Mouse (Mus musculus): ENCODE measurements around the gene Mlh3. TPM values are rescaled to one million over a fixed set of nuclear protein-coding genes. Genes with fewer than 3 reads are reported as not detected.
A peak's percentile ranks its signal among the peaks of the same experiment; 100 is the strongest.

Mlh3 gene
- polyA plus RNA-seq (2014; fragmentation: Nextera tagmentation; extraction: Ambion mirVana): 9.5 and 10.3 TPM in 2 replicates

- ATAC-seq (ENCODE audit: insufficient number of reproducible peaks, low FRiP score, low TSS enrichment, low read depth) (peak; percentile 85), DNase-seq (ENCODE audit: low spot score) (peak; percentile 91)
- Histone ChIP-seq H3K4me2 (ENCODE audit: low read depth, severe bottlenecking) (peak within 1 kb of the TSS; percentile 55), H3K4me3 (ENCODE audit: low read depth, low read length) (peak within 1 kb of the TSS; percentile 39), H3K9me3 (ENCODE audit: control insufficient read depth, low read length) (no peaks in the 10 kb centered on the region), H3K27me3 (ENCODE audit: control insufficient read depth, insufficient read depth, low read length) (no peaks in the 10 kb centered on the region), H3K36me3 (ENCODE audit: control insufficient read depth, insufficient read depth, low read length) (no peaks in the 10 kb centered on the region), H3K27ac (replicated peaks; ENCODE audit: low read depth, low read length) (peak within 1 kb of the TSS; percentile 91), H3K9ac (ENCODE audit: low read length) (peak within 1 kb of the TSS; percentile 73), H3K4me1 (ENCODE audit: control insufficient read depth, insufficient read depth, low read length) (peaks cover 7% of the 10 kb centered on the region; the same call in 1 of the 2 replicates)
- WGBS: under 1% methylated on average over 35 of the region's 35 CpGs
Observed at GRCm38 (mm10) chr12:85270319-85270718, at the start of gene Mlh3. Gene Mlh3, minus strand, starts transcription at chr12:85270599.

DNA sequence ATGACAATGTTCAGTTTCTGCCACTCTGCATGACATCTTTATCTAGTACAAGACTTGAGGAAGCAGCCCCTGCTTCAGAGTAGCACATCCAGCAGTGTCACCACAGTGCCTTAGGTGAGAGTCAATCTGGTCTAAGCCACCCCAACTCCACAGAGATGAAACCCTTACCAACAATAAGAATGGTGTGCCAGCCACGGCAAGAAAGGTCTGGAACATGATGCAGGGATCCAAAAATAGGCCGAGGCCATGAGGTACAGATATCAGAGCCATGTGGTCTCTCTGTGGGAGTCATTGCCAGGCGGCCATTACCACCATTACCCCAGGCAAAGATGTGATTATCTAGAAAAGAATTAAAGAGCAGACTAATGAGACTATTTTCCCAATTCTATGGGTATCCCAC lies 38.3 kb upstream of the Mlh3 start:
- 49% methylated on average over 3 of the region's 3 CpGs for WGBS
- H3K4me2 ChIP-seq (ENCODE audit: low read depth, severe bottlenecking): no peak overlapping the region
- ATAC-seq (ENCODE audit: insufficient number of reproducible peaks, low FRiP score, low TSS enrichment, low read depth) (no peak), DNase-seq (ENCODE audit: low spot score) (no peak)
- no peak overlapping the region for H3K4me3 ChIP-seq (ENCODE audit: low read depth, low read length)
- no peaks in the 10 kb centered on the region for H3K4me1 ChIP-seq (ENCODE audit: control insufficient read depth, insufficient read depth, low read length)
- H3K27ac ChIP-seq (replicated peaks; ENCODE audit: low read depth, low read length): no peak overlapping the region
- no peaks in the 10 kb centered on the region for H3K27me3 ChIP-seq (ENCODE audit: control insufficient read depth, insufficient read depth, low read length)
- H3K36me3 ChIP-seq (ENCODE audit: control insufficient read depth, insufficient read depth, low read length): peaks cover 18% of the 10 kb centered on the region
- no peak overlapping the region for H3K9ac ChIP-seq (ENCODE audit: low read length)
- H3K9me3 ChIP-seq (ENCODE audit: control insufficient read depth, low read length): no peaks in the 10 kb centered on the region

DNA sequence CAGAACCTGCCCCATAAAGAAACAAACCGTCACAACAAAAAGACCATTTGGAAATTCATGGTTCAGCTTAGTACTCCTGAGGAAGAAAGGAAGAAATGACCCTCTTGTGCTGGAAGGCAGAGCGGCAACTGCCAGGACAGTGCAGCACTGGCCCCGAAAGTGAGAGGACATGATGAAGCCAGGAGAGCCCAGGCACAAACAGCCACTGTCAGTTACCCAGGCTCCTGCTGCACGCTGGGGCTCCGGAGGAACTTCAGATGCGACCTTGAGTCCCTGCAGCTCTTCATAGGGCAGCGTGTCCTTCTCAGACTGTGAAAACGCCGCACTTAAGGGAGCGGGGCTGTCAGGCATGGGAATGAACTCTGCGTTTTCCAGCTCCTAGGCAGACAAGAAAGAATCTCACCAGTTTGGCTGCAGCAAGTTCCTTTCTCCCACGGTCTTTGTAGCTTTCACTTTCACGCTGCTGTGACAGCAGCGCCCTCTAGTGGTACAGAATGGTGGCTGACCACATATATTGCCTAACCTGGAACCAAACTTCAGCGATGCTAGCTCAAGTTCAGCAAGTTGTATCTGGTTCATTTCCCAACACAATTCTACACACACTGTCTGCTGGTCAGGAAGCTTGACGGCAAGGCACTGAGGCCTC lies 35.0 kb upstream of the Mlh3 start:
- Histone ChIP-seq H3K9ac (ENCODE audit: low read length) (no peak overlapping the region), H3K4me2 (ENCODE audit: low read depth, severe bottlenecking) (no peak overlapping the region), H3K4me3 (ENCODE audit: low read depth, low read length) (no peak overlapping the region), H3K4me1 (ENCODE audit: control insufficient read depth, insufficient read depth, low read length) (no peaks in the 10 kb centered on the region), H3K36me3 (ENCODE audit: control insufficient read depth, insufficient read depth, low read length) (peaks cover 19% of the 10 kb centered on the region), H3K9me3 (ENCODE audit: control insufficient read depth, low read length) (no peaks in the 10 kb centered on the region), H3K27ac (replicated peaks; ENCODE audit: low read depth, low read length) (no peak overlapping the region), H3K27me3 (ENCODE audit: control insufficient read depth, insufficient read depth, low read length) (no peaks in the 10 kb centered on the region)
- DNase-seq (ENCODE audit: low spot score) (peak; percentile 93), ATAC-seq (ENCODE audit: insufficient number of reproducible peaks, low FRiP score, low TSS enrichment, low read depth) (no peak; the same call in 1 of the 2 replicates)
- 51% methylated on average over 16 of the region's 16 CpGs for WGBS

DNA sequence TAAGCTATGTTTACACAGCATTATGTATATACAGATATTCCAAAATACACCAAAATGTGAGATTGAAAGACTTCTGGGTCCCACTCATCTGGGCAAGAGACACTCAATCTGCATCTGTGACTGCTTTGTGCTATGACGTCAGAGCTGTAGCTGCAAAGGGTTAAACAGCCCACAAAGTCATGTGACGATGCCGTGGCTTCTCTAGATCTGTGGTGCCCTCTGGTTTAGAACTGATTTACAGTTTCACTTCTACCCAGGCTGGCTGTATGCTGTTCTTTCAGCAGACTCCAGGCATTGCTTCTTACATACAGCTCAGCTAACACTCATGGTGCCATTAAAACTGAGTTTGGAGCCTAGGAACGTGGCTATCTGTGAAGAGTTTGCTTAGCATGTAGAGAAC lies 34.3 kb upstream of the Mlh3 start:
- Histone ChIP-seq H3K27ac (replicated peaks; ENCODE audit: low read depth, low read length) (no peak overlapping the region), H3K4me2 (ENCODE audit: low read depth, severe bottlenecking) (no peak overlapping the region), H3K9ac (ENCODE audit: low read length) (no peak overlapping the region), H3K4me3 (ENCODE audit: low read depth, low read length) (no peak overlapping the region), H3K36me3 (ENCODE audit: control insufficient read depth, insufficient read depth, low read length) (peaks cover 19% of the 10 kb centered on the region), H3K9me3 (ENCODE audit: control insufficient read depth, low read length) (no peaks in the 10 kb centered on the region), H3K4me1 (ENCODE audit: control insufficient read depth, insufficient read depth, low read length) (no peaks in the 10 kb centered on the region), H3K27me3 (ENCODE audit: control insufficient read depth, insufficient read depth, low read length) (no peaks in the 10 kb centered on the region)
- DNase-seq (ENCODE audit: low spot score) (no peak), ATAC-seq (ENCODE audit: insufficient number of reproducible peaks, low FRiP score, low TSS enrichment, low read depth) (no peak)
- WGBS: 74% methylated on average over 4 of the region's 4 CpGs

DNA sequence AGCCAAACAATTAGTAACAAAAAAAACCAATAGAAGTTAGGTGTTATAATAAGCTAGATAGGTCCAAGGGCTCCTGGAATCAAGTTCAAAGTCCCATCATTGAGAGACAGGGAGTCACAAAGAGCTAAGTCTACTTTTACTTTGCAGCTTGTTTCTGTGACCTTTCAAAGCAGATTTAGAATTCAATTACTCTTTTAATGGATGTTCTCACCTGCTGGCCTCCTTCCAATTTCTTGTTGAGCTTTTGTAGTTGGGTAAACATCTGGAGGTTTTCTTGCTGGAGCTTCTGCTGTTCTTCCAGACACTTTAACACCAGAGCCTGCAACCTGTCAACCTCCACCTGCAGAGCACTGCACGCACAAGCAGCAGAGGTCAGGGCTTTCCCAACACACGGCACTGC lies 32.9 kb upstream of the Mlh3 start:
- WGBS: 67% methylated on average over 2 of the region's 2 CpGs
- ATAC-seq (ENCODE audit: insufficient number of reproducible peaks, low FRiP score, low TSS enrichment, low read depth) (no peak), DNase-seq (ENCODE audit: low spot score) (no peak)
- Histone ChIP-seq H3K4me1 (ENCODE audit: control insufficient read depth, insufficient read depth, low read length) (0 out of 2 replicates have a peak, but pooled peaks cover 3% of the 10 kb centered on the region), H3K27ac (replicated peaks; ENCODE audit: low read depth, low read length) (no peak overlapping the region), H3K9ac (ENCODE audit: low read length) (no peak overlapping the region), H3K27me3 (ENCODE audit: control insufficient read depth, insufficient read depth, low read length) (no peaks in the 10 kb centered on the region), H3K4me3 (ENCODE audit: low read depth, low read length) (no peak overlapping the region), H3K9me3 (ENCODE audit: control insufficient read depth, low read length) (no peaks in the 10 kb centered on the region), H3K36me3 (ENCODE audit: control insufficient read depth, insufficient read depth, low read length) (peaks cover 16% of the 10 kb centered on the region), H3K4me2 (ENCODE audit: low read depth, severe bottlenecking) (no peak overlapping the region)

GRCm38 (mm10) chr12:85298835-85299180 lies 28.4 kb upstream of the Mlh3 start:
- Histone ChIP-seq H3K36me3 (ENCODE audit: control insufficient read depth, insufficient read depth, low read length) (peaks cover 7% of the 10 kb centered on the region; the same call in 1 of the 2 replicates), H3K27ac (replicated peaks; ENCODE audit: low read depth, low read length) (no peak overlapping the region), H3K4me3 (ENCODE audit: low read depth, low read length) (no peak overlapping the region), H3K9ac (ENCODE audit: low read length) (no peak overlapping the region), H3K27me3 (ENCODE audit: control insufficient read depth, insufficient read depth, low read length) (no peaks in the 10 kb centered on the region), H3K4me1 (ENCODE audit: control insufficient read depth, insufficient read depth, low read length) (peaks cover 15% of the 10 kb centered on the region; the same call in 1 of the 2 replicates), H3K9me3 (ENCODE audit: control insufficient read depth, low read length) (no peaks in the 10 kb centered on the region), H3K4me2 (ENCODE audit: low read depth, severe bottlenecking) (no peak overlapping the region)
- DNase-seq (ENCODE audit: low spot score) (no peak), ATAC-seq (ENCODE audit: insufficient number of reproducible peaks, low FRiP score, low TSS enrichment, low read depth) (no peak)
- 56% methylated on average over 1 of the region's 1 CpGs for WGBS

DNA sequence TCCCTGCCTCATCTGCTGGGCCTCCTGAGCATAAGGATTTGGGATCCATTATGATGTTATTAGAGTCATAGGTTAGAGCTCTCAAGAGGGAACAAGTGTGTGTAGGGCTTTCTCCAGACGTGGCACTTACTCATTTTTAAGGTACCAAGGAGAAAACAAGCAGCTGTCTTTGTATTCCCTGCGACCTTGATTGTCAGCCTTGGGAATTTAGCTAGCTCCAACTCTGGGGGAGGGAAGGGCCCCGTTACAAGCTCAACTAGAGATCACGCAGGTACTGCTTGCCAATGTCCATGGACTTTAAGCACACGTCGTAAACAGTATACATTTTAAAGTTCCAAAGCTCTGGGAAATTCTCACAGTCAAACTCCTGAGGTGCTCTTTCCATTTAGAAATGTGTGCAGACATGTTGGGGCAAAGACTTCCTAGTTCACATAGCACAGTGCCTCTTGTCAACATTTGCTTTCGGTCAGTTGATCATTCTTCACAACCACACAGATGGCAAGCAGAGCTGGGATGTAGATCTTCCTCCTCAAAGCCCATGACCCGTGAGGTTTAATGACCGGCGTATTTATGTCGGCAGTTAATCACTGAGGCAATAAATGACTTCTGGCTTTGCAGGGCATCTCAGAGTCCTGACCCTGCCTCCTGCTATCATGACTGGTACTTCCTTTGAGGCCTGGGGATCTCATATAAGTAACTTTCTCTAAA lies 27.9 kb upstream of the Mlh3 start:
- no peak overlapping the region for H3K27ac ChIP-seq (replicated peaks; ENCODE audit: low read depth, low read length)
- no peaks in the 10 kb centered on the region for H3K9me3 ChIP-seq (ENCODE audit: control insufficient read depth, low read length)
- DNase-seq (ENCODE audit: low spot score) (peak; percentile 50), ATAC-seq (ENCODE audit: insufficient number of reproducible peaks, low FRiP score, low TSS enrichment, low read depth) (no peak)
- no peaks in the 10 kb centered on the region for H3K27me3 ChIP-seq (ENCODE audit: control insufficient read depth, insufficient read depth, low read length)
- no peak overlapping the region for H3K4me3 ChIP-seq (ENCODE audit: low read depth, low read length)
- H3K4me2 ChIP-seq (ENCODE audit: low read depth, severe bottlenecking): no peak overlapping the region
- H3K4me1 ChIP-seq (ENCODE audit: control insufficient read depth, insufficient read depth, low read length): peaks cover 15% of the 10 kb centered on the region; the same call in 1 of the 2 replicates
- no peak overlapping the region for H3K9ac ChIP-seq (ENCODE audit: low read length)
- 19% methylated on average over 11 of the region's 11 CpGs for WGBS
- H3K36me3 ChIP-seq (ENCODE audit: control insufficient read depth, insufficient read depth, low read length): peaks cover 5% of the 10 kb centered on the region; the same call in 1 of the 2 replicates

DNA sequence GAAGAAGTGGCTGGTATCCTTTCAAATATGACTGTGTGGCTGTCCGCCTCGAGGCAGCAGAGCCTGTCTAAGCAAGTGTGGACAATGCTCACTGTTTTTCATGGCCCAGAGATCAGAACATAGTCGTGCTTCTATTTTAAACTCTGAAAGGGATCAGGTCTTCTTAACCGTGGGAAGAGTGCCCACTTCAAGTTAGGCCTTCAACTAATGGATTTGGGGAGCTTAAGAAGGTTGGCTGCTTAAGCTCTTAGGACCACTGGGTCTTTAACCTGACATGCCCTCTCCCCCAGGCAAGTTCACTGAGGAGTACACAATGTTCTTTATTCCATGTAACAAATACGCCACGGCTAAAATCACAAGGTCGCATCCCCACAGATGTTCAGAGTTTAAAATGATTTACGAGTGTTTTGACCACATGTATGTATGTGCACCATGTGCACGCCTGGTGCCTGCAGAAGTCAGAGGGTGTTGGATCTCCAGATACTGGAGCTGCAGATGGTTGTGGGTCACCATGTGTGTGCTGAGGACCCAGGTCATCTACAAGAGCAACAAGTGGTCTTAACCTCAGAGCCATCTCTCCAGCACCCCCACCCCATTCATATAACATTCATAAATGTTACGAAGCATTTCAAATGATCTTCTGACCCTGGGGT lies 27.1 kb upstream of the Mlh3 start:
- no peak overlapping the region for H3K4me3 ChIP-seq (ENCODE audit: low read depth, low read length)
- no peaks in the 10 kb centered on the region for H3K9me3 ChIP-seq (ENCODE audit: control insufficient read depth, low read length)
- no peak overlapping the region for H3K4me2 ChIP-seq (ENCODE audit: low read depth, severe bottlenecking)
- 63% methylated on average over 10 of the region's 10 CpGs for WGBS
- H3K27me3 ChIP-seq (ENCODE audit: control insufficient read depth, insufficient read depth, low read length): no peaks in the 10 kb centered on the region
- peaks cover 3% of the 10 kb centered on the region; the same call in 1 of the 2 replicates for H3K36me3 ChIP-seq (ENCODE audit: control insufficient read depth, insufficient read depth, low read length)
- ATAC-seq (ENCODE audit: insufficient number of reproducible peaks, low FRiP score, low TSS enrichment, low read depth): no peak
- H3K4me1 ChIP-seq (ENCODE audit: control insufficient read depth, insufficient read depth, low read length): peaks cover 15% of the 10 kb centered on the region; the same call in 1 of the 2 replicates
- H3K9ac ChIP-seq (ENCODE audit: low read length): no peak overlapping the region
- H3K27ac ChIP-seq (replicated peaks; ENCODE audit: low read depth, low read length): no peak overlapping the region
- DNase-seq (ENCODE audit: low spot score): no peak

Measured in limb, embryonic 11.5 days (tissue).